Mouse (Mus musculus): ENCODE data around the gene Slc38a3. TPM values are rescaled to one million over a fixed set of nuclear protein-coding genes. Genes with fewer than 3 reads are reported as not detected.
A peak's percentile ranks its signal among the peaks of the same experiment; 100 is the strongest.

Slc38a3 gene
- total and polyA plus RNA-seq, 2 experiments from 2014 or later = 4.0 to 16.9 TPM

GRCm38 (mm10) chr9:107697811-107698521, 28.6 kb upstream of the Slc38a3 start:
- no peak for TF ChIP-seq EP300 (IDR thresholded peaks at IDR 0.05; ENCODE audit: low read depth)
- no peak for TF ChIP-seq CTCF (IDR thresholded peaks at IDR 0.05; ENCODE audit: low read depth)
- H3K36me3 ChIP-seq (replicated peaks; ENCODE audit: control insufficient read depth, insufficient read depth, low read length) = no peaks in the 10 kb centered on the region
- no peak overlapping the region for H3K27ac ChIP-seq (ENCODE audit: low read depth)
- no peak for DNase-seq (ENCODE audit: low spot score)
- no peak overlapping the region for H3K4me2 ChIP-seq (ENCODE audit: low read depth, low read length)
- 55% methylated on average over 14 of the region's 14 CpGs for WGBS
- H3K27me3 ChIP-seq (ENCODE audit: control insufficient read depth, insufficient read depth, low read length) = no peaks in the 10 kb centered on the region
- H3K9me3 ChIP-seq (replicated peaks; ENCODE audit: control insufficient read depth, low read length) = no peaks in the 10 kb centered on the region
- H3K4me1 ChIP-seq (ENCODE audit: control insufficient read depth, insufficient read depth) = peaks cover 29% of the 10 kb centered on the region
- H3K4me3 ChIP-seq (ENCODE audit: low read depth, low read length) = no peak overlapping the region
- no peak overlapping the region for H3K9ac ChIP-seq (replicated peaks; ENCODE audit: low read depth, low read length)
- no peak for ATAC-seq (ENCODE audit: insufficient read depth, low read depth)

DNA sequence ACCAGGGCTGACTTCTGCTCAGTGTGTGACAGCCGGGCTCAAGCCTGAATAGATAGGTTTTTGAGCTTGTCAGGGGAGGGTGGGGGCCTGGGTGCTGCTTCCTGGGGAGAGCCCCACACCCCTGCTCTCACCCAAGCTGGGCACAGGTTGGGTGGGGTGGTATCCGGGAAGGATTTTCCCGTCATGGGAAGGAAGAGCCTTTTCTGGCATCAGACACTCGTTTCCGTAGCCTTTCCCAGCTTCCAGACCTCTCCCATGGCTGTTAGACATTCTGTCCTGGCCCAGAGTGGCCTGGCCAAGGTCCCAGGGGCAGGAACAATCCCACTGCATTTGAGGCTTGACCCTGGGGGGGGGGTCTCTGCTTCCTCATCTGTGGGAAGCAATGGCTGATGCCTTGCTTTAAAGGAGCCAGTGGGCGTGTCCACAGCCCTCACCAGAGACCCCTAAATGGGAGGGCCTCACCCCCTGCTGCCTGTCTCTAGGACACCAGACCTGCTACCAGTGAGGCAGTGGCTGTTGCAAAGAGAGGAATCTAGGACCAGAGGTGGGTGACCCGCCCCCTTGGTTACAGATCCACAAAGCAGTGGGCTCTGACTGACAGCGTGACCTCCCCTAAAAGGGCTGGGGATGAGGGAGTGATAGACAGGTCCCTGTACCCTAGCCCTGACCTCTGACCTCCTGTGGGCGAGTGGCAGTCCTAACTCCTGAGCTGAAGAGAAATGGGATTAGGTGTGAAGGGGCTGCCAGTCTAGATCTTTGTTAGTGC, 27.7 kb upstream of the Slc38a3 start:
- WGBS = 55% methylated on average over 9 of the region's 9 CpGs
- H3K4me1 ChIP-seq (ENCODE audit: control insufficient read depth, insufficient read depth) = peaks cover 29% of the 10 kb centered on the region

DNA sequence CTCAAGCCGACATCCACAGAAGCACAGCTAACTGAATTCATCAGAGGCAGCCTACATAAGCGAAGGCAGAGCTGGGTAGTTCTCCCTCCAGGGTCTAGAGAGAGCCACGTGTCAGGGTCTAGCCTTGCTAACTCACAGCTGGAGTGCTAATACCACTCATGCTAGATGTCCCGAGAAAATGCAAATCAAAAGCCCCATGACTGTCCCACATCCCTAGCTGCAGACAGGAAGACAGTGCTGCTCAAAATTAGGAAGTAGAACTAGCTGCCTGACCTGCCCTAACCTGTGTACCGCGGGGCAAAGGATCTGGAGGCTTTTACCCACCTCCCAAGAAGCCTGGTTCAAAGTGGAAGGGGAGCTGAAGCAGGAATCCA, 26.8 kb upstream of the Slc38a3 start:
- H3K4me1 ChIP-seq (ENCODE audit: control insufficient read depth, insufficient read depth) = peaks cover 29% of the 10 kb centered on the region
- TF ChIP-seq CTCF (IDR thresholded peaks at IDR 0.05; ENCODE audit: low read depth) (no peak), EP300 (IDR thresholded peaks at IDR 0.05; ENCODE audit: low read depth) (no peak)
- H3K9me3 ChIP-seq (replicated peaks; ENCODE audit: control insufficient read depth, low read length) = no peaks in the 10 kb centered on the region
- H3K4me3 ChIP-seq (ENCODE audit: low read depth, low read length) = no peak overlapping the region
- H3K9ac ChIP-seq (replicated peaks; ENCODE audit: low read depth, low read length) = no peak overlapping the region
- 0 out of 2 replicates have a peak, but pooled peaks cover 3% of the 10 kb centered on the region for H3K36me3 ChIP-seq (replicated peaks; ENCODE audit: control insufficient read depth, insufficient read depth, low read length)
- 44% methylated on average over 6 of the region's 6 CpGs for whole genome bisulfite sequencing
- H3K27ac ChIP-seq (ENCODE audit: low read depth) = peak overlapping the region; percentile 47
- DNase-seq (ENCODE audit: low spot score) (no peak), ATAC-seq (ENCODE audit: insufficient read depth, low read depth) (no peak)
- H3K4me2 ChIP-seq (ENCODE audit: low read depth, low read length) = no peak overlapping the region
- no peaks in the 10 kb centered on the region for H3K27me3 ChIP-seq (ENCODE audit: control insufficient read depth, insufficient read depth, low read length)

More for the DNA sequence above, 27.7 kb upstream of the Slc38a3 start:
- Histone ChIP-seq H3K27me3 (ENCODE audit: control insufficient read depth, insufficient read depth, low read length) (no peaks in the 10 kb centered on the region), H3K4me3 (ENCODE audit: low read depth, low read length) (no peak overlapping the region), H3K4me2 (ENCODE audit: low read depth, low read length) (no peak overlapping the region), H3K9me3 (replicated peaks; ENCODE audit: control insufficient read depth, low read length) (no peaks in the 10 kb centered on the region), H3K27ac (ENCODE audit: low read depth) (peak overlapping the region; percentile 47), H3K9ac (replicated peaks; ENCODE audit: low read depth, low read length) (no peak overlapping the region), H3K36me3 (replicated peaks; ENCODE audit: control insufficient read depth, insufficient read depth, low read length) (no peaks in the 10 kb centered on the region)
- ATAC-seq (ENCODE audit: insufficient read depth, low read depth) = no peak
- no peak for TF ChIP-seq CTCF (IDR thresholded peaks at IDR 0.05; ENCODE audit: low read depth)
- TF ChIP-seq EP300 (IDR thresholded peaks at IDR 0.05; ENCODE audit: low read depth) = 0 out of 2 replicates have a peak, but pooled peaks have one; percentile 24
- no peak for DNase-seq (ENCODE audit: low spot score)

- H3K27ac ChIP-seq (ENCODE audit: low read depth) = peak overlapping the region; percentile 47
- no peak overlapping the region for H3K4me2 ChIP-seq (ENCODE audit: low read depth, low read length)
- DNase-seq (ENCODE audit: low spot score) (no peak), ATAC-seq (ENCODE audit: insufficient read depth, low read depth) (no peak)
- no peaks in the 10 kb centered on the region for H3K9me3 ChIP-seq (replicated peaks; ENCODE audit: control insufficient read depth, low read length)
- 0 out of 2 replicates have a peak, but pooled peaks cover 7% of the 10 kb centered on the region for H3K36me3 ChIP-seq (replicated peaks; ENCODE audit: control insufficient read depth, insufficient read depth, low read length)
- no peak overlapping the region for H3K4me3 ChIP-seq (ENCODE audit: low read depth, low read length)
- 65% methylated on average over 12 of the region's 12 CpGs for WGBS
- H3K27me3 ChIP-seq (ENCODE audit: control insufficient read depth, insufficient read depth, low read length) = no peaks in the 10 kb centered on the region
- TF ChIP-seq CTCF (IDR thresholded peaks at IDR 0.05; ENCODE audit: low read depth) (no peak), EP300 (IDR thresholded peaks at IDR 0.05; ENCODE audit: low read depth) (no peak)
- peaks cover 28% of the 10 kb centered on the region for H3K4me1 ChIP-seq (ENCODE audit: control insufficient read depth, insufficient read depth)
- H3K9ac ChIP-seq (replicated peaks; ENCODE audit: low read depth, low read length) = no peak overlapping the region
Observed at GRCm38 (mm10) chr9:107695441-107696105, 26.2 kb upstream of the Slc38a3 start.

- no peak overlapping the region for H3K4me3 ChIP-seq (ENCODE audit: low read depth, low read length)
- 62% methylated on average over 7 of the region's 7 CpGs for WGBS
- no peak overlapping the region for H3K4me2 ChIP-seq (ENCODE audit: low read depth, low read length)
- H3K4me1 ChIP-seq (ENCODE audit: control insufficient read depth, insufficient read depth) = peaks cover 21% of the 10 kb centered on the region
- H3K9me3 ChIP-seq (replicated peaks; ENCODE audit: control insufficient read depth, low read length) = no peaks in the 10 kb centered on the region
- DNase-seq (ENCODE audit: low spot score) = no peak
- TF ChIP-seq CTCF (IDR thresholded peaks at IDR 0.05; ENCODE audit: low read depth) (no peak), EP300 (IDR thresholded peaks at IDR 0.05; ENCODE audit: low read depth) (no peak)
- H3K27me3 ChIP-seq (ENCODE audit: control insufficient read depth, insufficient read depth, low read length) = no peaks in the 10 kb centered on the region
- no peak overlapping the region for H3K9ac ChIP-seq (replicated peaks; ENCODE audit: low read depth, low read length)
- 0 out of 2 replicates have a peak, but pooled peaks cover 7% of the 10 kb centered on the region for H3K36me3 ChIP-seq (replicated peaks; ENCODE audit: control insufficient read depth, insufficient read depth, low read length)
- 0 out of 2 replicates have a peak overlapping the region, but pooled peaks have one; percentile 21 for H3K27ac ChIP-seq (ENCODE audit: low read depth)
- ATAC-seq (ENCODE audit: insufficient read depth, low read depth) = no peak
Observed at GRCm38 (mm10) chr9:107694627-107695026, 25.3 kb upstream of the Slc38a3 start.

All from heart, postnatal 0 days (tissue).